Mouse (Mus musculus): ENCODE measurements at regions not wholly inside any gene's neighbourhood (a gene's known extent, or its start where the extent isn't known, plus 50 kb on each side); places are given as distances from the start of the nearest gene placed in this dataset.
A peak's percentile ranks its signal among the peaks of the same experiment; 100 is the strongest.

- ATAC-seq (ENCODE audit: low TSS enrichment), result peak; percentile 67
Observed at GRCm38 (mm10) chr4:54282934-54283333, 457.1 kb downstream of the Tmem38b start.

- ATAC-seq (ENCODE audit: low TSS enrichment), result no peak
Observed at GRCm38 (mm10) chr4:54313804-54314203, 488.0 kb downstream of the Tmem38b start.

DNA sequence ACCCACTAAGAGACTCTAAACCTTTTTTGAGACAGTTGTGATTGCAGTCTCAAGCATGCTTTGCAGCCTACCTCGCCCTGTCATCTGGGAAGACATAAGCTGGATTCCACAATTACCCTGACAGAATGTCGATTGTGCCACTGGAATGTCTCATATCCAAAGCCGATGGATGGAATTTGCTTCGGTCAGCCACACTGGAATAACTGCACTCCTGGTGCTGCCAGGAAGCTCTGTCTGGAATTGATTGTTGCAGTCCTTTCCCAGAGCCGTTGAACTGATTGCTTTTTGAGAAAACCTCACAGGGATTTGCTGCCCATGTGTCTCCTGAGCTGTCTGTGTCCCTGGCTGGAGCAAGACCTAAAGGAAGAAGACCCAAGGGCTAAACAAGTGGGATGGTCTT, 499.0 kb downstream of the Tmem38b start:
- no peak for ATAC-seq (ENCODE audit: low TSS enrichment)

DNA sequence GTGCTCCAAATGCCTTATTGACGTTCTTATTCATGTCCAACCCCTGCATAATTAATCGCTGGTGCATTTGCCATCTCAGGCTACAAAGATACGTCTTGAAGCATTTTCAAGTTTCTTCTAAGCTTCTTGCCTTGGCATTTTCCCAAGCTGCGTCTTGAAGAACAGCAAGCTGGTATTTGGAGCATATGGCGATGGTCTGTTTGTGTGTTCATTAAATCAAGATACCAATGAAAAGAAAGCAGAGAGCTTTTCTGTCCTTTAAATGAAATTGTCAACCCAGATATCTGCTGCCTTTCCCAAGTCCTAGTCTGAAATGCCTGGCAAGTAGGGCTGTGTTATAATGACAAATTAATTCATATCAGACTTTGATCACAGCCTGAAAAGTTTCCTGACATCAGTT, 502.4 kb downstream of the Tmem38b start:
- peak; percentile 36; the same call in 1 of the 2 replicates for ATAC-seq (ENCODE audit: low TSS enrichment)

DNA sequence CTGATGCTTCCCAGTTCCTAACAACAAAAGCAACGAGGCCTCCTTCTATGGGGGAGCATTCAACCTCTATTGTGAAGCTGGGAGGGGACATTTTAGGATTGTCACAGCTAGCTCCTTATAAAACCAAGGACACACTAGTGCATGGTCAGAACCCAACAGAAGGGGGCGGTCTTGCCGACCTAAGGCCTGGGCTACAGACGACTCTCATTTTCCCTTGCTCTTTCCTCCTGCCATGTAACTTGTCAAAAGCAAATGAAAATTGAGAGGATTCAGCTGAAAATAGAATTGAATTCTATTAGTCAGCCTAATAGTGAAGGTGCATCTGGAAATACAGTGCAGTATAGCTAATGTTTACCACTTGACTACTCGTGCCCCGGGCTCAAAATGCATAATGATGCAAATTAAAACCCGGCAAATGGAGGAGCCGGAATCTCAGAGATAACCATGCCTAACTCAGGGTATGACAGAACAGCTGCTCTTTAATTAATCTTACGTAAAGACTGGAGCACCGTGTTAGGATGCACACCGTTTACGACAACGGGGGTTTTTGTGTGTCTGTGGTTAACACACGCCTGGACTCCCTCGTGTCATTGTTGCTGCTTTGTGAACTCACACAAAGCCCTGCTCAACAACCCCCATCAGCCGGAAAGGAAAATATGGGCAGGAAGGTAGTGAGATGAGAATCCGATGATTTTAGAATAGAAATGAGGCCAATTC, 503.0 kb downstream of the Tmem38b start:
- ATAC-seq (ENCODE audit: low TSS enrichment), result peak; percentile 75

DNA sequence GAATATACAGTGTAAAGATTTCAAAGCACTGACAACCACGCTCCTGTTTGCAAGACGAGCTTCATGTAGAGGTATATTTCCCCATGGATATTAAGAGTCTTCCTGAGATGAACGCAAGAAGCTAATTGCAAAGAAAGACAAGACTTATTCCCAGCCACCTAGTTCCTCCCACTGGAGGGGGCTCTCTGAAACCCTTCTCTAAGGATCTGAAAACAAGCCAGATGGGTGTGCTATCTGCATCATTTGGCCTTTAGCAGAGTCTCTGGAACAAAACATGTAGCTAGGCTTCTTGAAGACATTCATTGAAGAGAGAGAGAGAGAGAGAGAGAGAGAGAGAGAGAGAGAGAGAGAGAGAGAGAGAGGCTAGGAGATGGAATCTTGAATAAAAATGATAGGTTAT, 504.8 kb downstream of the Tmem38b start:
- ATAC-seq (ENCODE audit: low TSS enrichment), result no peak

- ATAC-seq (ENCODE audit: low TSS enrichment), result no peak
Observed at GRCm38 (mm10) chr4:54331588-54332211, 505.9 kb downstream of the Tmem38b start.

DNA sequence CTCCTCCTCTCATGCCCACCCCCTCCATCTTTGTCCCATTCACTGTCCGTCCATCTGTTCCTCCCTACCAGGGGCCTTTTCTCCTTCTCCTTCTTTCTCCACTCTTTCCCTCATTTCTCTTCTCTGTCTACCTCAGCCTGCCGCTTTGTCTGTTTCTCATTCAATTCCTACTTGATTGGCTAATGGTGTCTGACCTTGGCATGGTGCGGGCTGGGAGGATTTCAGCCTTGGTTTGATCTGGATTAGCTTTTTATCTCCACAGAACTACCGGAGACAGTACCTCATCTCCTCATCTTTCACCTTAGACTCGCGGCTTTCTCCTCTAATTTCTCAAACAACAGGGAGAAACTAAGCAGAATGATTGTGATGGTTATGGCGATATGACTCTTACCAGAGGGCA, 506.4 kb downstream of the Tmem38b start:
- ATAC-seq (ENCODE audit: low TSS enrichment), result no peak

DNA sequence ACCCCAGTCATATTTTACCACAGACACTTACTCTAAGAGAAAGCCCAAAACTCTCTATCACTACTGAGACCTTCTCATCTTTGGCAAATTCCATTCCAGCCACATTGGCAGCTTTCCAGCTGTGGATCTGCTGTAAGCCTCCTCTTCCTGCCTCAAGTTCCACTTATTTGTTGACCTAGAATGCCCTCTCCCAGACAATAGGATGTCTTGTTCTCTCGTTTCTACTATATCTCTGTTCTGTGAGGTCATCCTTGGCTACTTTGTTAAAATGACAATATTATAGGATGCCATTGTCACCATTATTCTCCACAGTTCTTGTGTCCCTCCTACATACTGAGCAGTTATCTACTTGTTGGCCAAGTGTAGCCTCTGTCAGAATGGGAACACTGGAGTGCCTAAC, 512.7 kb downstream of the Tmem38b start:
- peak; percentile 86 for ATAC-seq (ENCODE audit: low TSS enrichment)

DNA sequence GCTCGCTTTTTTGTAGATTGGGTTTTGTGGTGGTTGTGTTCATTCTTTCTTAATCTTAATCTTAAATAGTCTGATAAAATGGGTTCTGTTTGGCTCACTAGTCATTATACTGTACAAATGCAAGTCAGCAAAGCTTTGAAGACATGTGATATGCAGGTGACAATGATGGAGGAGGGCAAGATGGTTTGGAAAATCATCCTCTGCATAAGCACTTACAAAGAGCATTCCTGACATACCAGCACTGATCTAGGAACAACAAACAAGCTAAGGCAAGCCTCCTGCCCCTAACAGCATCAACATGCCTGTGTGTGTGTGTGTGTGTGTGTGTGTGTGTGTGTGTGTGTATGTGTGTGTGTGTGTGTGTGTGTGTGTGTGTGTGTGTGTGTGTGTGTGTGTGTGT, 514.3 kb downstream of the Tmem38b start:
- no peak for ATAC-seq (ENCODE audit: low TSS enrichment)

DNA sequence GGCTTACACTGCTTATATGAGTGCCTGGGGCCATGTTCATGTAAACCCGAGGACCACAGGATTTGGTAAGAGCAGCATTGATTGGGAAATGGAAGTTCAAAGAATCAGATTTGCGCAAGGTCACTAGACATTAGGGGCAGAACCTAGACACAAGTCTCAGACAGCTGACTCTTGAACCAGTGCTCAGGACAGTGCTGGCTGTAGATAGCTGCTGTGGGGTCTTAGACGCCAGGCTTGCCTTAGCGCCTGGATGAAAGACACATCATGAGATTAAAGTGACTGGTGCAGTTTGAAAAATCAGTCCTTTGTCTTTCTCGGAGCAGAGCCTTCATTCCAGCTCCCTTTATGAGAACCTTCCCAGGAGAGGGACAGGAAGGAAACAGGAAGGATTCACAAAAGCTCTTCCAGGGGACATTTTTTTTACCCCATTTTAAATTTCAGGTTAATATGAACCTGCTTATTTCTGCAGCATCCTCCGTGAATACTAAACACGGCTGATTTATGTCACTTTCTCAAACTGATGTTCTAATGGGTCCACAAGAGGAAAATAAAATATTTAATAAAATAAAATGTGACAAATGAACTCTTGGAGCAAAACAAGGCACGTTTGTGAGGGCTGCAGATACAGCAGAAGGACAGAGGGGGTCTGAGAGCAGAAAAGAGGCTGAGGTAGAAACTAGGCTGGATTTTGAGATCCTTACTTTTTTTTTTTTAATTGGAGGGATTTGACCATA, 528.0 kb downstream of the Tmem38b start:
- ATAC-seq (ENCODE audit: low TSS enrichment), result no peak

DNA sequence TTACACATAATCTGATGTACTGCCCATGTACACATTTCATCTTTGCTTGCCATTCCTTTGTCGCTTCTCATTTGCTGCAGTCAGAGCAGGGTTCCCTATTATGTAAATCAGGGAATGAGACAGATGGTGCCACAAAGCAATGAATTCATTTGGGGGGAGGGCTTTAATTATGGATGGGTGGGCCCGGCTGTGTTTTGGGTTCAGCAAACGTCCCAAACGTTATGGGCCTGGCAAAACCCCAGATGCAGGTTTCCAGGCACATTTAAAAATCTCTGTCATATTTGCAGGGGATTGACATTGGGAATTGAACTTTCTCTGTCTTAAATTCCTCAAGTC, 528.5 kb downstream of the Tmem38b start:
- ATAC-seq (ENCODE audit: low TSS enrichment), result no peak

- ATAC-seq (ENCODE audit: low TSS enrichment), result no peak
Observed at GRCm38 (mm10) chr4:54355381-54356040, 529.7 kb downstream of the Tmem38b start.

DNA sequence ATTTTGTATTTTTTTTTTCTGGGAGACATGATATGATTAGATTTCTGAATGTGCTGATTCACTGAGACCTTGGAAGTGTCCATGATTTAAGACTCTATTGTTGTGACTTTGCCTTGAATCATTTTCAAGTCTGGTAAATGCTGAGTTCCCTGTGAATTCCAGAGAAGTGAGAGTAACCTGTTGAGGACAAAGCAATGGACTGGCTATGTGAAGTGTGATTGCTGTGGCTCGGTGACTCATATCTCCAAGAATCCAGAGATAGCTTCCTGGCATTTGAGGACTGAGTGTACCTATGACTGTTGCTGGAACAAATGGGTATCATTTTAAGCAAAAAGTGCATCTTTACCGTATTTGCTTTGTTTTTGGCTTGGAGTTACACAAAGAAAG, 530.2 kb downstream of the Tmem38b start:
- no peak for ATAC-seq (ENCODE audit: low TSS enrichment)

- peak; percentile 64 for ATAC-seq (ENCODE audit: low TSS enrichment)
Observed at GRCm38 (mm10) chr4:54370909-54371308, 545.1 kb downstream of the Tmem38b start.

DNA sequence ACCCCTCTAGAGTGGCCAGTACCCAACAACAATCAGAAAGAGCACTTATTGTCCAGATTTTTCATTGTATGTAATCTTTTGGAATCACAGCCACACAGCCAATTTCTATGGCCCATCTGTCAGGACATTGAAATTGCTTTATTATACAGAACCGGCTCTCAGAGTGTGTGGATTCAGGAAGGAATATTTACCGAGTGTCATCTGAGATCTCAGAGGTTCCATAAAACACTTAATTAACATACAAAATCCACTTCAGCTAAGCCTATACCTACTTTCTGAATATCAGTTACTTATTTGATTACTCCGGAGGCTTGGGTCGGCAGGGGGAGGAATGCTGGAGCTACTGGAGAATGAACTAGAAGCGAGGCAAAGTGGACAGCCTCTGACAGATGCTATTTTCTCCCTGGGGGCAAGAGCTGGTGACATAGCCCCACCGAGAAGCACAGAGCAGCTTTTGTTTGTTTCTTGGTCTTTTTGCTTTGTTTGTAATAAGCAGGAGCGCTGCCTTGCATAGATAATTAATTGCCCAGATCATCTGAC, 545.6 kb downstream of the Tmem38b start:
- ATAC-seq (ENCODE audit: low TSS enrichment), result peak; percentile 69

GRCm38 (mm10) chr4:54373606-54374005, 547.8 kb downstream of the Tmem38b start:
- no peak for ATAC-seq (ENCODE audit: low TSS enrichment)

GRCm38 (mm10) chr4:54374457-54374856, 548.6 kb downstream of the Tmem38b start:
- no peak for ATAC-seq (ENCODE audit: low TSS enrichment)

DNA sequence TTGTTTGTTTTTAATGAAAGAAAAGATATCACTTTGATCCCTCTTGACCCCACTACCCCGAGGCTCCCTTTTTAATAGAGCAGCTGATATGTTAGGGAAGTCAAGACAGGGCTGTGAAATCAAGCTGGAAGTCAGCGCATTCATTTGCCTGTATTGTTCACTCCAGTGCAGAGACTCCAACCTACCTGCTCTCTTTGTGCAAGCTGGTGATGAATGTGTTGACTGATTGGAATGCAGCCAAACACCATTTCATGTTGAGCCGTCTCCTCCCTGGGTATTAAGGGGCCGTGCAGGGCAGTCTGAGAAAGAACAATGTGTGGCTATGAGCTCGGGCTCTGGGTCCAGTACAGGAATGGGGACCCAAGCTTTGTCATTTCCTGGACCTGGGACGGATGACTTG, 557.4 kb upstream of the Zfp462 start:
- no peak for ATAC-seq (ENCODE audit: low TSS enrichment)

- ATAC-seq (ENCODE audit: low TSS enrichment), result no peak
Observed at GRCm38 (mm10) chr4:54391536-54392208, 553.2 kb upstream of the Zfp462 start.

DNA sequence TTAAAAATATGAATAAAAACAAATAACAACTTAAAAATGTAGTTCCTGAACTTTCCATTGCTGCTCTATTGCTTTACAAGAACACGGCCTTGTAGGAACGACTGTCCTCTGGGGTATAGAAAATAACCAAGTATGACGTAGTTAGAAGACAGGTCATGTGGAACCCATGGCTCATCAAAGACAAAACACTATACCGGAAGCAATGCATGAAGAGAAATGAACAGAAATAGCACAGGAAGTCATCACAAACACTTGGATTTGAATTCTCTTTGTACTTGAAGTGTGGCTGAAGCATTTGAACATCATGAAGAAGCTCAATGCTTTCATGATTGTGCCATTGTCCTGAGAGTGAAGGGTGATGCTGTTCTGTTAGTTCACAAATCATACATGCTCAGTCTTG, 538.7 kb upstream of the Zfp462 start:
- no peak for ATAC-seq (ENCODE audit: low TSS enrichment)

DNA sequence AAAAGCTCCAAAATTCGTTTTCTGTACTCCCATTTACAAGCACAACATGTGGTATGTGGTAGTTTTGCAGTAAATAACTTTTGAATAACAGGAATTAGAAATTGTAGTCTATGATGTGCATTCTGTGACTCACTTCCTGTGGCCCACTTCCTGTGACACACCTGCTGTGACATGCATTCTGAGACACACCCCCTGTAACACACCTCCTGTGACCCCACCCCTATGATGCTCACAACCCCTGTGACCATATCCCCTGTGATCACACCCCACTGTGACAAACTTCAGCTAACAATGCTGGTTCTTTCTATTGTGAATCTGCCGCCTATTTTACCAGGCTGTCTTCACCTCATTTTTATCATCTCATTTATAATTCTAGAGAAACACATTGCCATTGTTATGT, 536.9 kb upstream of the Zfp462 start:
- no peak for ATAC-seq (ENCODE audit: low TSS enrichment)
